Mouse (Mus musculus): ENCODE measurements around the gene Klhdc1. TPM values are rescaled to one million over a fixed set of nuclear protein-coding genes. Genes with fewer than 3 reads are reported as not detected.

The Klhdc1 gene
- polyA plus RNA-seq, 1 experiment, result 1.4 TPM

- no peaks in the 10 kb centered on the region for H3K36me3 ChIP-seq (ENCODE audit: control insufficient read depth, insufficient read depth, low read length)
- no peak overlapping the region for H3K27ac ChIP-seq (ENCODE audit: control insufficient read depth, insufficient read depth, low read length)
- WGBS, result 95% methylated on average over 2 of the region's 2 CpGs
- no peaks in the 10 kb centered on the region for H3K27me3 ChIP-seq (ENCODE audit: control insufficient read depth, insufficient read depth, low read length)
- no peak for DNase-seq
- H3K4me3 ChIP-seq (ENCODE audit: control insufficient read depth, insufficient read depth, low read length), result no peak overlapping the region
- H3K4me1 ChIP-seq (replicated peaks; ENCODE audit: control insufficient read depth, insufficient read depth, low read length), result no peaks in the 10 kb centered on the region
- TF ChIP-seq POLR2A (IDR thresholded peaks at IDR 0.05; ENCODE audit: control insufficient read depth, extremely low read depth, insufficient read depth, low read length, poor library complexity), result no peak
- TF ChIP-seq CTCF (IDR thresholded peaks at IDR 0.05; ENCODE audit: borderline replicate concordance, control insufficient read depth, extremely low read depth, insufficient read depth, low read length, poor library complexity), result no peak
Measured at GRCm38 (mm10) chr12:69268956-69269355, 28.0 kb downstream of the Klhdc1 start.

- no peaks in the 10 kb centered on the region for H3K27me3 ChIP-seq (ENCODE audit: control insufficient read depth, insufficient read depth, low read length)
- 34% methylated on average over 1 of the region's 1 CpGs for WGBS
- no peaks in the 10 kb centered on the region for H3K36me3 ChIP-seq (ENCODE audit: control insufficient read depth, insufficient read depth, low read length)
- no peak for TF ChIP-seq POLR2A (IDR thresholded peaks at IDR 0.05; ENCODE audit: control insufficient read depth, extremely low read depth, insufficient read depth, low read length, poor library complexity)
- no peak for TF ChIP-seq CTCF (IDR thresholded peaks at IDR 0.05; ENCODE audit: borderline replicate concordance, control insufficient read depth, extremely low read depth, insufficient read depth, low read length, poor library complexity)
- H3K27ac ChIP-seq (ENCODE audit: control insufficient read depth, insufficient read depth, low read length), result no peak overlapping the region
- H3K4me1 ChIP-seq (replicated peaks; ENCODE audit: control insufficient read depth, insufficient read depth, low read length), result no peaks in the 10 kb centered on the region
- no peak overlapping the region for H3K4me3 ChIP-seq (ENCODE audit: control insufficient read depth, insufficient read depth, low read length)
- no peak for DNase-seq
Measured at GRCm38 (mm10) chr12:69279931-69280469, 39.0 kb downstream of the Klhdc1 start.

- WGBS, result 98% methylated on average over 3 of the region's 3 CpGs
- no peak for DNase-seq
- Histone ChIP-seq H3K27ac (ENCODE audit: control insufficient read depth, insufficient read depth, low read length) (no peak overlapping the region), H3K27me3 (ENCODE audit: control insufficient read depth, insufficient read depth, low read length) (no peaks in the 10 kb centered on the region), H3K36me3 (ENCODE audit: control insufficient read depth, insufficient read depth, low read length) (no peaks in the 10 kb centered on the region), H3K4me1 (replicated peaks; ENCODE audit: control insufficient read depth, insufficient read depth, low read length) (no peaks in the 10 kb centered on the region), H3K4me3 (ENCODE audit: control insufficient read depth, insufficient read depth, low read length) (no peak overlapping the region)
- no peak for TF ChIP-seq POLR2A (IDR thresholded peaks at IDR 0.05; ENCODE audit: control insufficient read depth, extremely low read depth, insufficient read depth, low read length, poor library complexity)
Measured at GRCm38 (mm10) chr12:69280915-69281314, 39.9 kb downstream of the Klhdc1 start.

- TF ChIP-seq CTCF (IDR thresholded peaks at IDR 0.05; ENCODE audit: borderline replicate concordance, control insufficient read depth, extremely low read depth, insufficient read depth, low read length, poor library complexity) (no peak), POLR2A (IDR thresholded peaks at IDR 0.05; ENCODE audit: control insufficient read depth, extremely low read depth, insufficient read depth, low read length, poor library complexity) (no peak)
- Histone ChIP-seq H3K27ac (ENCODE audit: control insufficient read depth, insufficient read depth, low read length) (no peak overlapping the region), H3K36me3 (ENCODE audit: control insufficient read depth, insufficient read depth, low read length) (no peaks in the 10 kb centered on the region), H3K4me1 (replicated peaks; ENCODE audit: control insufficient read depth, insufficient read depth, low read length) (no peaks in the 10 kb centered on the region), H3K27me3 (ENCODE audit: control insufficient read depth, insufficient read depth, low read length) (no peaks in the 10 kb centered on the region), H3K4me3 (ENCODE audit: control insufficient read depth, insufficient read depth, low read length) (no peak overlapping the region)
- DNase-seq, result no peak
- WGBS, result 96% methylated on average over 7 of the region's 7 CpGs
Measured at GRCm38 (mm10) chr12:69283146-69283545, 42.2 kb downstream of the Klhdc1 start.

GRCm38 (mm10) chr12:69287535-69287934 lies 46.6 kb downstream of the Klhdc1 start:
- TF ChIP-seq CTCF (IDR thresholded peaks at IDR 0.05; ENCODE audit: borderline replicate concordance, control insufficient read depth, extremely low read depth, insufficient read depth, low read length, poor library complexity) (no peak), POLR2A (IDR thresholded peaks at IDR 0.05; ENCODE audit: control insufficient read depth, extremely low read depth, insufficient read depth, low read length, poor library complexity) (no peak)
- H3K4me3 ChIP-seq (ENCODE audit: control insufficient read depth, insufficient read depth, low read length), result no peak overlapping the region
- H3K27ac ChIP-seq (ENCODE audit: control insufficient read depth, insufficient read depth, low read length), result no peak overlapping the region
- no peaks in the 10 kb centered on the region for H3K27me3 ChIP-seq (ENCODE audit: control insufficient read depth, insufficient read depth, low read length)
- DNase-seq, result no peak
- H3K4me1 ChIP-seq (replicated peaks; ENCODE audit: control insufficient read depth, insufficient read depth, low read length), result no peaks in the 10 kb centered on the region
- 85% methylated on average over 8 of the region's 8 CpGs for WGBS
- H3K36me3 ChIP-seq (ENCODE audit: control insufficient read depth, insufficient read depth, low read length), result no peaks in the 10 kb centered on the region

GRCm38 (mm10) chr12:69288699-69289098 lies 47.7 kb downstream of the Klhdc1 start:
- TF ChIP-seq CTCF (IDR thresholded peaks at IDR 0.05; ENCODE audit: borderline replicate concordance, control insufficient read depth, extremely low read depth, insufficient read depth, low read length, poor library complexity) (no peak), POLR2A (IDR thresholded peaks at IDR 0.05; ENCODE audit: control insufficient read depth, extremely low read depth, insufficient read depth, low read length, poor library complexity) (no peak)
- no peaks in the 10 kb centered on the region for H3K4me1 ChIP-seq (replicated peaks; ENCODE audit: control insufficient read depth, insufficient read depth, low read length)
- no peak for DNase-seq
- H3K36me3 ChIP-seq (ENCODE audit: control insufficient read depth, insufficient read depth, low read length), result no peaks in the 10 kb centered on the region
- 88% methylated on average over 9 of the region's 9 CpGs for WGBS
- no peaks in the 10 kb centered on the region for H3K27me3 ChIP-seq (ENCODE audit: control insufficient read depth, insufficient read depth, low read length)
- H3K4me3 ChIP-seq (ENCODE audit: control insufficient read depth, insufficient read depth, low read length), result no peak overlapping the region
- H3K27ac ChIP-seq (ENCODE audit: control insufficient read depth, insufficient read depth, low read length), result no peak overlapping the region

- peaks cover 7% of the 10 kb centered on the region for H3K4me1 ChIP-seq (replicated peaks; ENCODE audit: control insufficient read depth, insufficient read depth, low read length)
- 94% methylated on average over 6 of the region's 6 CpGs for WGBS
- H3K4me3 ChIP-seq (ENCODE audit: control insufficient read depth, insufficient read depth, low read length), result no peak overlapping the region
- H3K27me3 ChIP-seq (ENCODE audit: control insufficient read depth, insufficient read depth, low read length), result no peaks in the 10 kb centered on the region
- no peak for DNase-seq
- no peaks in the 10 kb centered on the region for H3K36me3 ChIP-seq (ENCODE audit: control insufficient read depth, insufficient read depth, low read length)
- TF ChIP-seq CTCF (IDR thresholded peaks at IDR 0.05; ENCODE audit: borderline replicate concordance, control insufficient read depth, extremely low read depth, insufficient read depth, low read length, poor library complexity) (no peak), POLR2A (IDR thresholded peaks at IDR 0.05; ENCODE audit: control insufficient read depth, extremely low read depth, insufficient read depth, low read length, poor library complexity) (no peak)
- H3K27ac ChIP-seq (ENCODE audit: control insufficient read depth, insufficient read depth, low read length), result no peak overlapping the region
Measured at GRCm38 (mm10) chr12:69292401-69292800, 51.4 kb downstream of the Klhdc1 start.

Data from thymus, adult 2 months (tissue).